Mouse (Mus musculus) ES-Bruce4 (cell line): ENCODE results near the gene Apoa2.

Experiments
- CTCF ChIP-seq: IDR thresholded peaks from one replicate; pipeline ENCODE4 v1.8.1; 2011; ENCODE audit warnings: low read depth, low read length
- POLR2A ChIP-seq: IDR thresholded peaks from one replicate; pipeline ENCODE4 v1.8.1; 2011; ENCODE audit warnings: low read length; ENCODE audit not compliant: insufficient read depth

DNA sequence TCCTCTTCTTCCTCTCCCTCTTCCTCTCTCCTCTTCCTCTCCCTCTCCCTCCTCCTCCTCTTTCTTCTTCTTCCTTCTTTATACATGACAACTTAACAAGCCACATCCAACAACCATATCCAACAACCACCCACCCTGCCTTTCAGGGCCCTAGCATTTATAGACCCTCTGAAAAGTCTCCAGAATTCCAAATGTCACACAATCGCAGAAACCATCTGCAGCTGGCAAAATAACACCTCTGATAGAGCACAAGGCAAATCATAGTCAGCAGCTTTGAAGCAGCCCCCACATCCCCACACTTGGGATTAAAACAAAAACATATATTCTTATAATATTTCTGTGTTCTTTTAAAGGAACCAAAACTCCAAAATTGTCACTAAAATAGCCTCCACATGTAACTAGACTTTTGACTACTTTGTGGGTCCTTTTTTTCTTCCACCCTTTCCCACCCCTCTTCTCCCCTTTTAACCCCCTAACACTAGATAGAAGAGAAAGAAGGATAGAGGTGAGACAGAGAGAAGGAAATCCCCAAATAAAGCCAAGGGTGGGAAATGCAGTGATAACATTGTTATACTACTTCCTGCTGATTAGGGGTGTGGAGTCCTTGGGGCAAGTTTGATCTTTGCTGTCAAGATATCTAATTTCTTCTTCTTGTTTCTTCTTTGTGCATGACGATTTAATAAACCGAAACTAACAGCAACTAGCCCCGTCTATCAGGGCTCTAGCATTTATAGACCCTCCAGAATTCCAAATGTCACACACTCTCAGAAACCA lies 41.3 kb downstream of the Apoa2 start:
- TF ChIP-seq POLR2A (no peak), CTCF (no peak)
